Mouse (Mus musculus) CD8-positive naive resting alpha-beta T cell, adult 2 months (primary cell): ENCODE measurements around the gene Scyl1.

Experiments
- DNase-seq, 2 experiments: peaks; one replicate each; pipeline ENCODE4 v3.0.0; 2022; ENCODE audit warnings: low read depth in 2 of 2, low spot score in 2 of 2

Scyl1 gene

GRCm38 (mm10) chr19:5787920-5788319, 16.7 kb upstream of the Scyl1 start:
- no peak for DNase-seq

- DNase-seq = peak; percentile 81 to 87
These were observed 16.0 kb upstream of the Scyl1 start for GRCm38 (mm10) chr19:5787128-5787635.

GRCm38 (mm10) chr19:5786441-5787114, 15.4 kb upstream of the Scyl1 start:
- DNase-seq = peak; percentile 85 to 91

- no peak for DNase-seq
These were observed 13.8 kb upstream of the Scyl1 start for GRCm38 (mm10) chr19:5784958-5785577.

- DNase-seq = no peak
These were observed 10.9 kb upstream of the Scyl1 start for GRCm38 (mm10) chr19:5782121-5782520.

- no peak for DNase-seq
These were observed 10.3 kb upstream of the Scyl1 start for GRCm38 (mm10) chr19:5781532-5781931.

GRCm38 (mm10) chr19:5780203-5780602, 9.0 kb upstream of the Scyl1 start:
- no peak for DNase-seq

GRCm38 (mm10) chr19:5778312-5778711, 7.1 kb upstream of the Scyl1 start:
- DNase-seq = no peak

GRCm38 (mm10) chr19:5777387-5778032, 6.3 kb upstream of the Scyl1 start:
- DNase-seq = no peak

- no peak for DNase-seq
These were observed 908 bp downstream of the Scyl1 start for GRCm38 (mm10) chr19:5770311-5770710.

- DNase-seq = no peak
These were observed 3.9 kb downstream of the Scyl1 start for GRCm38 (mm10) chr19:5767271-5767670.

GRCm38 (mm10) chr19:5763163-5763562, 8.1 kb downstream of the Scyl1 start:
- no peak for DNase-seq

- no peak for DNase-seq
These were observed 12.3 kb downstream of the Scyl1 start for GRCm38 (mm10) chr19:5758878-5759403.

GRCm38 (mm10) chr19:5756991-5757636, 14.1 kb downstream of the Scyl1 start:
- no peak for DNase-seq

GRCm38 (mm10) chr19:5756321-5756985, 14.8 kb downstream of the Scyl1 start:
- no peak for DNase-seq

GRCm38 (mm10) chr19:5751742-5752141, 19.5 kb downstream of the Scyl1 start:
- peak in 1 of 2 experiments; percentile 34 for DNase-seq

GRCm38 (mm10) chr19:5750951-5751350, 20.3 kb downstream of the Scyl1 start:
- no peak for DNase-seq

- no peak for DNase-seq
These were observed 21.7 kb downstream of the Scyl1 start for GRCm38 (mm10) chr19:5749476-5749875.

- no peak for DNase-seq
These were observed 24.3 kb downstream of the Scyl1 start for GRCm38 (mm10) chr19:5746907-5747363.

- DNase-seq = no peak
These were observed 25.2 kb downstream of the Scyl1 start for GRCm38 (mm10) chr19:5745756-5746710.
